Mouse (Mus musculus): ENCODE data around the gene Ntrk1.

DNA sequence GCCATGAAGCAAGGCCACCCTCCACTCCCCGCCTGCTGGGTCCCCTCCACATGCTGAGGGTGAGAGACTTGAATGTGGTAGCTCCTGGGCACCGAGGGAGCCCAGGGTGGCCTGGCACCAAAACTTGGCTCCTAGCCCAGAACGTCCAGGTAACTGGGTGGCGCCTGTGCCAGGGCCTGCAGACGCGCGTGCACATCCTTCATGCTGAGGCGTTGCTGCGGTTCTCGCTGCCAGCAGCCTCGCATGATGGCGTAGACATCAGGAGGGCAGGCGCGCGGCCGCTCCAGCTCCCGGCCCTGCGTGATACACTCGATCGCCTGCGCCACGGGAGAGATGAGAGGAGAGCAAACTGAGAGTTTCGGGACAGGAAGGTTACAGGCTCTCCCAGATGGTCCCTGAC is 16.7 kb downstream of the Ntrk1 start:
- TF ChIP-seq CTCF (IDR thresholded peaks at IDR 0.05; ENCODE audit: low read depth), result no peak
- TF ChIP-seq EP300 (IDR thresholded peaks at IDR 0.05; ENCODE audit: low read depth), result no peak

Measured in heart, postnatal 0 days (tissue).